Mouse (Mus musculus) heart, embryonic 14.5 days (tissue): Measurements from ENCODE around the gene Angptl8. TPM values are rescaled to one million over a fixed set of nuclear protein-coding genes. Genes with fewer than 3 reads are reported as not detected.
A peak's percentile ranks its signal among the peaks of the same experiment; 100 is the strongest.
"Not testable (repeated sequence)": the region's sequence is repeated elsewhere in the genome, so short reads cannot be mapped to it uniquely, and the experiment has no call there.

Experiments
- ATAC-seq: fragments of 200-750 bp; cut with Nextera tagmentation; 2 replicates; pipeline ENCODE4 v1.8.0; 2017; ENCODE audit warnings: low read depth, moderate TSS enrichment; ENCODE audit not compliant: insufficient number of reproducible peaks, insufficient read depth, low FRiP score
- H3K27ac ChIP-seq, 2 experiments: fragments of 200-500 bp in 1 of 2; fragments of 300-500 bp in 1 of 2; sonication (generic) in 1 of 2; replicated peaks in 1 of 2; 2 replicates each; pipeline ENCODE4 v1.5.1; 2012 to 2014; ENCODE audit warnings: low read depth in 2 of 2, low read length in 2 of 2, control low read depth in 1 of 2, mild to moderate bottlenecking in 1 of 2, mixed read lengths in 1 of 2; ENCODE audit not compliant: control insufficient read depth in 1 of 2, insufficient read depth in 1 of 2
- H3K27me3 ChIP-seq: fragments of 300-500 bp; sonication (generic); 2 replicates; pipeline ENCODE4 v1.6.1; 2014; ENCODE audit warnings: mild to moderate bottlenecking, low read length, control low read depth; ENCODE audit not compliant: control insufficient read depth, insufficient read depth
- H3K36me3 ChIP-seq: fragments of 300-500 bp; sonication (generic); 2 replicates; pipeline ENCODE4 v1.6.1; 2014; ENCODE audit warnings: mild to moderate bottlenecking, control low read depth, low read length, mixed read lengths; ENCODE audit not compliant: control insufficient read depth, insufficient read depth
- H3K4me1 ChIP-seq, 2 experiments: fragments of 200-500 bp in 1 of 2; fragments of 300-500 bp in 1 of 2; sonication (generic) in 1 of 2; 2 replicates each; pipeline ENCODE4 v1.6.1; 2012 to 2014; ENCODE audit warnings: low read length in 2 of 2, control low read depth in 1 of 2, mixed read lengths in 1 of 2; ENCODE audit not compliant: control insufficient read depth in 2 of 2, insufficient read depth in 2 of 2
- H3K4me2 ChIP-seq: fragments of 300-500 bp; sonication (generic); 2 replicates; pipeline ENCODE4 v1.6.1; 2014; ENCODE audit warnings: mild to moderate bottlenecking, low read length
- H3K4me3 ChIP-seq, 2 experiments: fragments of 200-500 bp in 1 of 2; fragments of 300-500 bp in 1 of 2; sonication (generic) in 1 of 2; 2 replicates each; pipeline ENCODE4 v1.5.1; 2012 to 2014; ENCODE audit warnings: low read length in 2 of 2, mild to moderate bottlenecking in 2 of 2, control low read depth in 1 of 2, low read depth in 1 of 2, moderate library complexity in 1 of 2; ENCODE audit not compliant: control insufficient read depth in 1 of 2, insufficient read depth in 1 of 2
- H3K9ac ChIP-seq: fragments of 300-500 bp; sonication (generic); 2 replicates; pipeline ENCODE4 v1.6.1; 2014; ENCODE audit warnings: mild to moderate bottlenecking, low read length
- H3K9me3 ChIP-seq: fragments of 300-500 bp; sonication (generic); 2 replicates; pipeline ENCODE4 v1.6.1; 2016; ENCODE audit warnings: low read length, control low read depth; ENCODE audit not compliant: control insufficient read depth
- WGBS: fragments of 180-500 bp; shearing (Covaris S2); extraction: QIAGEN DNeasy Blood & Tissue Kit; methylation state at CpG from one replicate; pipeline ENCODE4 v1.1.7; 2014; 5-methylcytosine and 5-hydroxymethylcytosine counted together
- polyA plus RNA-seq: library from polyadenylated mRNA; unstranded; fragments of >200 nt; fragmentation: Nextera tagmentation; extraction: Ambion mirVana; gene quantifications from 2 replicates; pipeline ENCODE4 v1.2.1, GENCODE M21; 2014

The Angptl8 gene
- polyA plus RNA-seq, 1 experiment from 2014 or later, result 1.4 TPM

- not testable (repeated sequence) for H3K9me3 ChIP-seq, H3K9ac ChIP-seq, H3K27me3 ChIP-seq, H3K4me2 ChIP-seq, H3K27ac ChIP-seq, H3K4me3 ChIP-seq, ATAC-seq
- Histone ChIP-seq H3K36me3 (peaks cover 72% of the 10 kb centered on the region), H3K4me1 (peaks cover 26 to 59% of the 10 kb centered on the region in 2 experiments)
- 96% methylated on average over 6 of the region's 6 CpGs for WGBS
Measured at GRCm38 (mm10) chr9:21793507-21793906, 41.8 kb upstream of the Angptl8 start.

DNA sequence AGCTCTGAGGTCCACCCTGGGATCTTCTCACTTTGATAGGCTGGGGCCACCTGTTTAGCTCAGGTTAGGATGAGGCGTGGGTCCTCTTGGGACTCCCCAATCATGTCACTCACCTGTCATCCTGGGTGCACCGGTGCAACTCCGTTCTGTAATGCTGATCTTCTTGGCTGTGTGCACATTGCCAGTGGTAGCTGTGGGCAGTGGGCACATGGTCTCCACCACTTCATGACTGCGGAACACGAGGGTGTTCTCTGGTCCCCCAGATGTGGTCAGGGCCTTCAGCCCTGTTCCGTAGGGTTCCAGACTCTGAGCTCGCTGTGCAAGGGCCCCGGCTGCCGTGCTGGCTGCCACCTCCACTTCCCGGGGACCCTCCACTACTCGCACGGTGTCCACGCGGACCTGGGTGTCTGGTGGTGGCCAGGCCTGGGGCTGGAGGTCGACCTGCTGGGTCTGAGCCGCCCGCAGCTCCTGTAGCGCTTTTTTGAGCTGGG lies 40.9 kb upstream of the Angptl8 start:
- Histone ChIP-seq H3K4me1 (peaks cover 26 to 55% of the 10 kb centered on the region in 2 experiments), H3K4me2 (no peak overlapping the region), H3K36me3 (peaks cover 63% of the 10 kb centered on the region), H3K27ac (no peak overlapping the region), H3K9ac (no peak overlapping the region), H3K9me3 (no peaks in the 10 kb centered on the region), H3K4me3 (no peak overlapping the region), H3K27me3 (no peaks in the 10 kb centered on the region)
- ATAC-seq, result no peak
- 92% methylated on average over 18 of the region's 18 CpGs for WGBS

- H3K27me3 ChIP-seq, result no peaks in the 10 kb centered on the region
- no peaks in the 10 kb centered on the region for H3K9me3 ChIP-seq
- no peak for ATAC-seq
- H3K4me3 ChIP-seq, result no peak overlapping the region
- no peak overlapping the region for H3K27ac ChIP-seq
- H3K4me1 ChIP-seq, result peaks cover 26 to 55% of the 10 kb centered on the region in 2 experiments
- H3K9ac ChIP-seq, result no peak overlapping the region
- 89% methylated on average over 25 of the region's 25 CpGs for WGBS
- H3K4me2 ChIP-seq, result no peak overlapping the region
- peaks cover 62% of the 10 kb centered on the region for H3K36me3 ChIP-seq
Measured at GRCm38 (mm10) chr9:21794925-21795324, 40.4 kb upstream of the Angptl8 start.

DNA sequence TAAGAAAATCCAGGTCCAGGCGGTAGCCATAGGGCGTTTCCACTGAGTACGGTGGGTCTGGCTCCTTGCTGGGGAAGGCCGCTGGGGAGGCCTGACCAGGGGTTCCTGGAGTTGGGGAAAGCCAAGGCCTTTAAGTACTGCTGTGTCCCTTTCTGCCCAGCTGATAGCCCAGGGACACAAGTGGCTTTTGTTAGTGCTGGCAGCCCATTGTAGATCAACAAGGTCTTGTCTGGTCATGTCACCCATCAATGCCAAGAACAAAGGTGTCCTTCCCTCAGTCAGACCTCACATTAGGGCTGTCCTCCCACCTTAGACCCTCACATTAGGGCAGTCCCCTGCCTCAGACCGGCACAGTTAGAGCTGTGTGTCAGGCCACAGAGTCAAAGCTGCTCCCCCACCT lies 39.7 kb upstream of the Angptl8 start:
- Histone ChIP-seq H3K36me3 (peaks cover 60% of the 10 kb centered on the region), H3K9ac (peak overlapping the region; percentile 11; the same call in 1 of the 2 replicates), H3K4me2 (peak overlapping the region; percentile 70; the same call in 1 of the 2 replicates), H3K4me3 (no peak overlapping the region), H3K27ac (peak overlapping the region in 1 of 2 experiments; percentile 96; a peak in 2 of 4 replicates), H3K27me3 (no peaks in the 10 kb centered on the region), H3K9me3 (no peaks in the 10 kb centered on the region), H3K4me1 (peaks cover 26 to 55% of the 10 kb centered on the region in 2 experiments)
- no peak for ATAC-seq
- WGBS, result 74% methylated on average over 5 of the region's 5 CpGs

- H3K36me3 ChIP-seq, result peaks cover 60% of the 10 kb centered on the region
- H3K4me2 ChIP-seq, result peak overlapping the region; percentile 70
- H3K9ac ChIP-seq, result peak overlapping the region; percentile 96
- no peaks in the 10 kb centered on the region for H3K9me3 ChIP-seq
- 38% methylated on average over 3 of the region's 3 CpGs for WGBS
- H3K4me1 ChIP-seq, result peaks cover 25 to 50% of the 10 kb centered on the region in 2 experiments
- no peaks in the 10 kb centered on the region for H3K27me3 ChIP-seq
- no peak for ATAC-seq
- H3K4me3 ChIP-seq, result peak overlapping the region; percentile 6 to 90; a peak in 2 of 4 replicates
- H3K27ac ChIP-seq, result peak overlapping the region; percentile 3 to 96; a peak in 2 of 4 replicates
Measured at GRCm38 (mm10) chr9:21796259-21796658, 39.1 kb upstream of the Angptl8 start.

GRCm38 (mm10) chr9:21796919-21797318 lies 38.4 kb upstream of the Angptl8 start:
- Histone ChIP-seq H3K27me3 (no peaks in the 10 kb centered on the region), H3K27ac (peak overlapping the region; percentile 54 to 96; a peak in 3 of 4 replicates), H3K4me1 (peaks cover 19 to 43% of the 10 kb centered on the region in 2 experiments), H3K4me3 (peak overlapping the region; percentile 90 to 93; a peak in 3 of 4 replicates), H3K4me2 (peak overlapping the region; percentile 70), H3K9ac (peak overlapping the region; percentile 96), H3K36me3 (peaks cover 61% of the 10 kb centered on the region), H3K9me3 (no peaks in the 10 kb centered on the region)
- no peak for ATAC-seq
- 54% methylated on average over 3 of the region's 3 CpGs for WGBS

DNA sequence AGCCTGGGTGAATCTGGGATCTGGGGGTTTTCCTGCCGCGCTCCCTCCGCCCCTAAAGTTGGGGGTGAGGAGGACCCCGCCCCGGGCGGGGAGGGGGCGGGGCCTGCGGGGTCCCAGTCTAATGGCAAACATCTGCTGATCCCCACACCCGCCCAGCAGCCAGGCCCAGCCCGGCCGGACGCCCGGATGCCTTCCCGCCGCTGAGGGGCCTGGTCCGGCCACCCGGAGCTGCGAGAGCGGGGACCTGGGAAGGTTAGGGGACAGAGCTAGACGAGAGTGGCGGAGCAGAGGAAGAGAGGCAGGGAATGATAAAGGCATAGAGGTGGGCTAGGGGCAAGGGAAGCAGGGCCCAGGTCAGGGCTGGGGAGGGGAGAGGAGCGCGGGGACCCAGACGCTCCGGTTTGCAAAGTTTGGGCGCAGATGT lies 37.4 kb upstream of the Angptl8 start:
- peaks cover 60% of the 10 kb centered on the region for H3K36me3 ChIP-seq
- WGBS, result 0% methylated on average over 26 of the region's 26 CpGs

More for the DNA sequence above, 37.4 kb upstream of the Angptl8 start:
- H3K27me3 ChIP-seq, result no peaks in the 10 kb centered on the region
- no peaks in the 10 kb centered on the region for H3K9me3 ChIP-seq
- H3K9ac ChIP-seq, result peak overlapping the region; percentile 96
- H3K4me2 ChIP-seq, result peak overlapping the region; percentile 70
- peak; percentile 68 for ATAC-seq
- peaks cover 11 to 33% of the 10 kb centered on the region in 2 experiments for H3K4me1 ChIP-seq
- peak overlapping the region; percentile 93 to 96 for H3K27ac ChIP-seq
- peak overlapping the region; percentile 90 to 93 for H3K4me3 ChIP-seq
